Mouse (Mus musculus): ENCODE data around the gene Dctpp1.

GRCm38 (mm10) chr7:127270666-127271065 lies 10.2 kb upstream of the Dctpp1 start:
- TF ChIP-seq CTCF (IDR thresholded peaks at IDR 0.05; ENCODE audit: low read depth) (no peak), EP300 (IDR thresholded peaks at IDR 0.05; ENCODE audit: low read depth) (no peak)
